Mouse (Mus musculus) kidney, adult 2 months (tissue): Measurements from ENCODE around the gene Arhgap21. TPM values are rescaled to one million over a fixed set of nuclear protein-coding genes. Genes with fewer than 3 reads are reported as not detected.

ENCODE experiments used
- DNase-seq: peaks from one replicate; pipeline ENCODE4 v3.0.0; 2021
- H3K27ac ChIP-seq: fragments of 200-500 bp; 2 replicates; pipeline ENCODE4 v1.5.1; 2012; ENCODE audit warnings: low read depth, low read length, control low read depth, inconsistent platforms; ENCODE audit not compliant: insufficient read depth
- H3K27me3 ChIP-seq: fragments of 200-500 bp; replicated peaks from 2 replicates; pipeline ENCODE4 v1.6.1; 2012; ENCODE audit warnings: mild to moderate bottlenecking, moderate library complexity, low read length, inconsistent platforms; ENCODE audit not compliant: control insufficient read depth, insufficient read depth
- H3K36me3 ChIP-seq: fragments of 200-500 bp; 2 replicates; pipeline ENCODE4 v1.6.1; 2012; ENCODE audit warnings: mild to moderate bottlenecking, moderate library complexity, low read length, inconsistent platforms; ENCODE audit not compliant: control insufficient read depth, insufficient read depth
- H3K4me1 ChIP-seq: fragments of 200-500 bp; 2 replicates; pipeline ENCODE4 v1.6.1; 2011; ENCODE audit warnings: low read length; ENCODE audit not compliant: control insufficient read depth, insufficient read depth
- H3K4me3 ChIP-seq: fragments of 200-500 bp; 2 replicates; pipeline ENCODE4 v1.5.1; 2011; ENCODE audit warnings: mild to moderate bottlenecking, low read depth, low read length, control low read depth; ENCODE audit not compliant: insufficient read depth
- CTCF ChIP-seq: fragments of 200-500 bp; conservative IDR thresholded peaks from 2 replicates; pipeline ENCODE4 v1.5.1; 2011; ENCODE audit warnings: low read depth, mild to moderate bottlenecking, control low read depth, low read length, moderate library complexity, mixed read lengths; ENCODE audit not compliant: insufficient read depth, insufficient read length
- POLR2A ChIP-seq: fragments of 200-500 bp; IDR thresholded peaks from one replicate; pipeline ENCODE4 v1.6.1; 2011; ENCODE audit warnings: low read depth, low read length, control low read depth
- WGBS: fragments of 180-500 bp; shearing (Covaris S2); methylation state at CpG from one replicate; pipeline ENCODE4 v1.1.7; 2018; 5-methylcytosine and 5-hydroxymethylcytosine counted together
- polyA plus RNA-seq: library from polyadenylated mRNA; depleted of rRNA; stranded (reverse); fragments of >200 nt; gene quantifications from 2 replicates; pipeline ENCODE4 v1.2.3, GENCODE M21; 2012

Gene Arhgap21
- polyA plus RNA-seq, 1 experiment: 9.5 TPM

DNA sequence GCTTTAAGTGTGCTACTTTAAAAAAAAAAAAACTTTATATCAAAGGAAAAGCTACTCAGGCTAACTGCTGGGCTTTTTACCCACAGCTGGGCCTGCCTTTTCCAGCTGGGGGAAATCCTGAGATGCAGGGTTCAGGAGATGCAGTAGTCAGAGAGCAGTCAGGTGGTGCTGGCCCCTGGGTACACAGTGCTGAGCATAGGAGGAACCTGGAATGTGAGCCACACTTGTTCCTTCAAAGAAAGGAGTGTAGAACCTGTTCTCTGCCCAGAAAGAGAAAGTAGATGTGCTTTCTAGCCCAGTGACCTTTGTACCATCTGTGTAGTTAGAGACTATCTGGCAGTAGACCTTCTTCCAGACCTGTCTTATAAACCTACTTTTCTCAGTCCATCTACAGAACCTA lies 100.6 kb downstream of the Arhgap21 start:
- H3K27ac ChIP-seq: no peak overlapping the region
- H3K4me1 ChIP-seq: no peaks in the 10 kb centered on the region; the same call in 1 of the 2 replicates
- no peak for TF ChIP-seq CTCF
- TF ChIP-seq POLR2A: no peak
- peak; percentile 33 for DNase-seq
- no peaks in the 10 kb centered on the region for H3K27me3 ChIP-seq
- H3K4me3 ChIP-seq: no peak overlapping the region
- peaks cover 3% of the 10 kb centered on the region; the same call in 1 of the 2 replicates for H3K36me3 ChIP-seq

DNA sequence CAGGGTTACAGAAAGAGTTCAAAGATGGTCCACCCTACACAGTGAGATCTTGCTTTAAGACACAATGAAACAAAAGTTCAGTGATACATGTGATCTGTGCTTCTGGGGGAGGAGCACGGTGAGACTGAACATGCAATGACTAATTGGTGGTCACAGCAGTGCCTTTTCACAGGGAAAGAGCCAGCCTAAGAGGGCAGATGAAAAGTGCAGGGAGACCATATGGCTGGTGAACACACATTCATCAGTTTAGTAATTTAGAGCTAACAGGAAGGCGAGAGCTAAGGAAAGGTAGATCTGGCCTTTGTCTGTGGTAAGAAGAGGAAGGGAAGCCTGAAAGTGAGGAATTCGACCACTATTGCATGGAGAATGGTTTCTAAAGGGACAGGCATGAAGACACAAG lies 102.9 kb downstream of the Arhgap21 start:
- H3K27ac ChIP-seq: no peak overlapping the region
- H3K4me1 ChIP-seq: no peaks in the 10 kb centered on the region; the same call in 1 of the 2 replicates
- TF ChIP-seq CTCF (no peak), POLR2A (no peak)
- peaks cover 4% of the 10 kb centered on the region; the same call in 1 of the 2 replicates for H3K36me3 ChIP-seq
- no peaks in the 10 kb centered on the region for H3K27me3 ChIP-seq
- no peak for DNase-seq
- H3K4me3 ChIP-seq: no peak overlapping the region
- WGBS: 84% methylated on average over 3 of the region's 3 CpGs

DNA sequence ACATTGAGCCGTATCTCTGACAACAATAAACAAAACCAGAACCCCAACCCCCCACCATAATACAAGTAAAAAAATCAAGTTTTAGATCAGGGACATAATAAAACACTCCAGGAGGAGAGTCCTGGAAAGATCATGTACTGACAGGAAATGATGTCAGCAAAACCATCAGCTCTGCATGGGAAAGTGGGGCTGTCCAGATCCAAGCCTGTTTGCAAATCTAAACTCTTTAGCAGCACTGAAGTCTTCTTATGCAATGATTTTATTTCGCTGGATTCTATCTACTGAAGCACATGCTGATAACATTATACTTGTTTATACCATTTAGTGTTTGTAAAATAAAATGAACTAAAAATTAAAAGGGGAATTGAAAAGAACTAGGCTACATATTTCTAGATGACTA lies 104.1 kb downstream of the Arhgap21 start:
- TF ChIP-seq POLR2A (no peak), CTCF (no peak)
- Histone ChIP-seq H3K4me3 (no peak overlapping the region), H3K27me3 (no peaks in the 10 kb centered on the region), H3K27ac (no peak overlapping the region), H3K36me3 (peaks cover 6% of the 10 kb centered on the region), H3K4me1 (no peaks in the 10 kb centered on the region; the same call in 1 of the 2 replicates)
- over 99% methylated on average over 2 of the region's 2 CpGs for WGBS
- no peak for DNase-seq

DNA sequence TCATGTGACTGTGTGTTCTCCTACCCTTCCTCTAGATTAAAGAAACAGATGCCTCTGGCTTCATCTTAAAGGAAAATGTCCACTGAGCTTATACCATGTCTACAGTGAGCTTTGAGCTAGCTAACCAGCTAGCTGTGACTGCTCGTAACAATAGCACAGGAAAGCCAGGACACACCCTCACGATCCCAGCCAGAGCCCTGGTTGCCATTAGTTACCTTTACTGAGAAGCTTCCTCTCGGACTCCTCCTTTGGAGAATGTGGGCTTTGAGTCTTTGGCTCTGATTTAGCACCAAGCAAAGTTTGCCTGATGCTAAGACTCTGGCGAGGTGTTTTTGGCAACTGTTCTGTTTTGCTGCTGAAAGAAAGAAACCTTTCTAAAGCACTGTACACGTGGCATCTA lies 107.9 kb downstream of the Arhgap21 start:
- Histone ChIP-seq H3K36me3 (peaks cover 10% of the 10 kb centered on the region), H3K27ac (no peak overlapping the region), H3K4me1 (no peaks in the 10 kb centered on the region), H3K4me3 (no peak overlapping the region), H3K27me3 (no peaks in the 10 kb centered on the region)
- WGBS: 80% methylated on average over 5 of the region's 5 CpGs
- TF ChIP-seq CTCF: no peak
- no peak for DNase-seq

- Histone ChIP-seq H3K27ac (no peak overlapping the region), H3K4me1 (no peaks in the 10 kb centered on the region), H3K36me3 (peaks cover 7% of the 10 kb centered on the region), H3K27me3 (no peaks in the 10 kb centered on the region), H3K4me3 (no peak overlapping the region)
- TF ChIP-seq POLR2A (no peak), CTCF (no peak)
- WGBS: 92% methylated on average over 18 of the region's 18 CpGs
- DNase-seq: no peak
These were observed 119.3 kb downstream of the Arhgap21 start for GRCm38 (mm10) chr2:20849346-20849745.

DNA sequence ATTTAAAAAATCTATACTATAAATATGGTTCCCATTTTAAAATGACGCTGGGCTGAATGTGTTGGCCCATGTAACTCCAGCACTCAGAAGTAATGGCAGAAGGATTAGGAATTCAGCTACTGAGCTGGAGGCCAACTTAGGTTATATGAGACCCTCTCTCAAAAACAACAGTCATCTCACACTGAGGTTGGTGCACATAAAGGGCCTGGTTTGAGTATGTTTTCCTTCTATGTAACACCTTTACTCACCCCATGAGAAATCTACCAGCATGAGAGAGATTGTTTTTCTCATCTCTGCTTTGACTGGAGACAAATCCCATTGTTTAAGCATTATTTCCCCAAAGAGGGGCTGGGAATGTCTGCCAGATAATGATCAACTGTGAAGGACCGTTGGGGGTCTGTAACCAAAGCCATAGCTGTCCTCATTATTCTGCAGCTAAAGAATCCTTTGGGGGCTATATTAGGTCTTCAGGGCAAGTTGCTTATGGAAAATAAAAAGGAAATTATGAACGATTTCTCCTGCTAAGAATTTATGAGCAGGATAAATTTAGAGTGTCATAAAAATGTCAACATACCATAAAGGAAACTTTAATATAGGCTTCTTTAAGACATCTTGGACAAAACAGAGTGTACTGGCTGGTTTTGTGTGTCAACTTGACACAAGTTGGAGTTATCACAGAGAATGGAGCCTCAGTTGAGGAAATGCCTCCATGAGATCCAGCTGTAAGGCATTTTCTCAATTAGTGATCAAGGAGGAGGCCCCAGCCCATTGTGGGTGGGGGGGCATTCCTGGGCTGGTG lies 136.9 kb downstream of the Arhgap21 start:
- WGBS: 69% methylated on average over 3 of the region's 3 CpGs
- Histone ChIP-seq H3K27ac (no peak overlapping the region), H3K36me3 (no peaks in the 10 kb centered on the region), H3K4me3 (no peak overlapping the region), H3K4me1 (no peaks in the 10 kb centered on the region), H3K27me3 (no peaks in the 10 kb centered on the region)
- DNase-seq: no peak
- TF ChIP-seq POLR2A (no peak), CTCF (no peak)

DNA sequence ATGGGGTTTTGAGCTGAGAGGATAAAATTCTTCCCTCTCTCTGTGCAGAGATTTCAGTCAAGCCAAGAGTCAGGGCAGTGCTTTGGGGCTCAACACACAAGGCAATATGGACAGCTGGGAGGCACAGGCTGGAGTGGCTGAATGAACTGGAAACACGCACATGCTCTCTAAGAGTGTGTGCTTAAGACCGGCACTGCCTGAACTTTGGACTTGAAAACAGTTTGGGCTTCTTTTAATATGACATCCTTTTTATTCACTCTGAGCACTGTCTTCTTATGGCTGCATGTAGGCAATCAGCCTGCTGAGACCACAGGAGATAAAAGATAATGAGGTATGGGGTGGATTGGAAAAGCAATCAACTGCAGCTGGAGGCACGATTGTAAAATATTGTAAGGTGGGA lies 137.8 kb downstream of the Arhgap21 start:
- TF ChIP-seq POLR2A (no peak), CTCF (no peak)
- Histone ChIP-seq H3K4me1 (no peaks in the 10 kb centered on the region), H3K4me3 (no peak overlapping the region), H3K27ac (no peak overlapping the region), H3K36me3 (no peaks in the 10 kb centered on the region), H3K27me3 (no peaks in the 10 kb centered on the region)
- WGBS: 35% methylated on average over 3 of the region's 3 CpGs
- DNase-seq: no peak

GRCm38 (mm10) chr2:20826258-20826657 lies 142.4 kb downstream of the Arhgap21 start:
- Histone ChIP-seq H3K27me3 (no peaks in the 10 kb centered on the region), H3K36me3 (no peaks in the 10 kb centered on the region), H3K27ac (no peak overlapping the region), H3K4me3 (no peak overlapping the region), H3K4me1 (no peaks in the 10 kb centered on the region)
- DNase-seq: no peak
- TF ChIP-seq POLR2A (no peak), CTCF (no peak)
